Mouse (Mus musculus): ENCODE results near the gene Atp5c1.

GRCm38 (mm10) chr2:10021296-10021695 lies 59.0 kb downstream of the Atp5c1 start:
- no peak for TF ChIP-seq CTCF (IDR thresholded peaks at IDR 0.05; ENCODE audit: low read depth)
- TF ChIP-seq EP300 (IDR thresholded peaks at IDR 0.05; ENCODE audit: low read depth), result no peak

Measured in liver, embryonic 14.5 days (tissue).